Mouse (Mus musculus) brown adipose tissue, adult 24 weeks (tissue): ENCODE data around the gene Actn4. TPM values are rescaled to one million over a fixed set of nuclear protein-coding genes. Genes with fewer than 3 reads are reported as not detected.
A peak's percentile ranks its signal among the peaks of the same experiment; 100 is the strongest.

Experiments used
- H3K27ac ChIP-seq: fragments of 200-500 bp; replicated peaks from 2 replicates; pipeline ENCODE4 v1.5.1; 2012; ENCODE audit warnings: low read depth, mild to moderate bottlenecking, low read length
- H3K4me1 ChIP-seq: fragments of 200-500 bp; 2 replicates; pipeline ENCODE4 v1.6.1; 2012; ENCODE audit warnings: low read length, mixed read lengths; ENCODE audit not compliant: control insufficient read depth, insufficient read depth, insufficient read length
- H3K4me3 ChIP-seq: fragments of 200-500 bp; 2 replicates; pipeline ENCODE4 v1.5.1; 2012; ENCODE audit warnings: low read depth, mild to moderate bottlenecking, low read length, moderate library complexity; ENCODE audit not compliant: insufficient read depth
- polyA plus RNA-seq: library from polyadenylated mRNA; stranded (reverse); fragments of >200 nt; gene quantifications from 2 replicates; pipeline ENCODE4 v1.2.4, GENCODE M21; 2012; ENCODE audit not compliant: missing spikeins, insufficient read depth, insufficient read length

The Actn4 gene
- polyA plus RNA-seq, result 122 and 135 TPM in 2 replicates

GRCm38 (mm10) chr7:28961927-28962670 lies at the start of gene Actn4:
TSS of gene Actn4 (minus strand) at chr7:28962340.
- H3K4me3 ChIP-seq, result peak within 1 kb of the TSS; percentile 94
- peak within 1 kb of the TSS; percentile 93 for H3K27ac ChIP-seq
- H3K4me1 ChIP-seq, result peaks cover 25% of the 10 kb centered on the region

GRCm38 (mm10) chr7:29008714-29009113 lies 46.6 kb upstream of the Actn4 start:
- Histone ChIP-seq H3K4me1 (no peaks in the 10 kb centered on the region), H3K4me3 (no peak overlapping the region)

GRCm38 (mm10) chr7:29008171-29008570 lies 46.0 kb upstream of the Actn4 start:
- H3K27ac ChIP-seq, result no peak overlapping the region; the same call in 1 of the 2 replicates
- H3K4me3 ChIP-seq, result no peak overlapping the region
- no peaks in the 10 kb centered on the region for H3K4me1 ChIP-seq

More at GRCm38 (mm10) chr7:29008714-29009113, 46.6 kb upstream of the Actn4 start:
- no peak overlapping the region; the same call in 1 of the 2 replicates for H3K27ac ChIP-seq

GRCm38 (mm10) chr7:29007224-29008101 lies 45.3 kb upstream of the Actn4 start:
- Histone ChIP-seq H3K27ac (peak overlapping the region; percentile 43), H3K4me1 (no peaks in the 10 kb centered on the region), H3K4me3 (no peak overlapping the region)

GRCm38 (mm10) chr7:29000651-29001605 lies 38.8 kb upstream of the Actn4 start:
- H3K4me3 ChIP-seq, result peak overlapping the region; percentile 36
- H3K27ac ChIP-seq, result no peak overlapping the region
- H3K4me1 ChIP-seq, result no peaks in the 10 kb centered on the region; the same call in 1 of the 2 replicates

- H3K27ac ChIP-seq, result no peak overlapping the region
- H3K4me3 ChIP-seq, result no peak overlapping the region
- no peaks in the 10 kb centered on the region for H3K4me1 ChIP-seq
Measured at GRCm38 (mm10) chr7:28993402-28993801, 31.3 kb upstream of the Actn4 start.

- no peak overlapping the region for H3K4me3 ChIP-seq
- H3K4me1 ChIP-seq, result no peaks in the 10 kb centered on the region
- H3K27ac ChIP-seq, result no peak overlapping the region
Measured at GRCm38 (mm10) chr7:28992997-28993396, 30.9 kb upstream of the Actn4 start.

- H3K4me1 ChIP-seq, result no peaks in the 10 kb centered on the region
- H3K27ac ChIP-seq, result no peak overlapping the region
Measured at GRCm38 (mm10) chr7:28991616-28992015, 29.5 kb upstream of the Actn4 start.

GRCm38 (mm10) chr7:28990766-28991273 lies 28.7 kb upstream of the Actn4 start:
- Histone ChIP-seq H3K4me3 (no peak overlapping the region), H3K27ac (no peak overlapping the region), H3K4me1 (no peaks in the 10 kb centered on the region)

More at GRCm38 (mm10) chr7:28991616-28992015, 29.5 kb upstream of the Actn4 start:
- H3K4me3 ChIP-seq, result no peak overlapping the region

GRCm38 (mm10) chr7:28985207-28985606 lies 23.1 kb upstream of the Actn4 start:
- peaks cover 3% of the 10 kb centered on the region; the same call in 1 of the 2 replicates for H3K4me1 ChIP-seq
- no peak overlapping the region for H3K4me3 ChIP-seq
- no peak overlapping the region for H3K27ac ChIP-seq

GRCm38 (mm10) chr7:28984452-28984851 lies 22.3 kb upstream of the Actn4 start:
- H3K27ac ChIP-seq, result no peak overlapping the region
- peaks cover 3% of the 10 kb centered on the region; the same call in 1 of the 2 replicates for H3K4me1 ChIP-seq
- H3K4me3 ChIP-seq, result no peak overlapping the region

GRCm38 (mm10) chr7:28983849-28984248 lies 21.7 kb upstream of the Actn4 start:
- Histone ChIP-seq H3K27ac (no peak overlapping the region), H3K4me1 (peaks cover 3% of the 10 kb centered on the region; the same call in 1 of the 2 replicates), H3K4me3 (no peak overlapping the region)

GRCm38 (mm10) chr7:28983141-28983564 lies 21.0 kb upstream of the Actn4 start:
- peaks cover 3% of the 10 kb centered on the region; the same call in 1 of the 2 replicates for H3K4me1 ChIP-seq
- peak overlapping the region; percentile 20; the same call in 1 of the 2 replicates for H3K4me3 ChIP-seq
- no peak overlapping the region for H3K27ac ChIP-seq
